Mouse (Mus musculus): ENCODE measurements around the gene Foxc2.
A peak's percentile ranks its signal among the peaks of the same experiment; 100 is the strongest.
"Not testable (repeated sequence)": the region's sequence is repeated elsewhere in the genome, so short reads cannot be mapped to it uniquely, and the experiment has no call there.

Gene Foxc2

DNA sequence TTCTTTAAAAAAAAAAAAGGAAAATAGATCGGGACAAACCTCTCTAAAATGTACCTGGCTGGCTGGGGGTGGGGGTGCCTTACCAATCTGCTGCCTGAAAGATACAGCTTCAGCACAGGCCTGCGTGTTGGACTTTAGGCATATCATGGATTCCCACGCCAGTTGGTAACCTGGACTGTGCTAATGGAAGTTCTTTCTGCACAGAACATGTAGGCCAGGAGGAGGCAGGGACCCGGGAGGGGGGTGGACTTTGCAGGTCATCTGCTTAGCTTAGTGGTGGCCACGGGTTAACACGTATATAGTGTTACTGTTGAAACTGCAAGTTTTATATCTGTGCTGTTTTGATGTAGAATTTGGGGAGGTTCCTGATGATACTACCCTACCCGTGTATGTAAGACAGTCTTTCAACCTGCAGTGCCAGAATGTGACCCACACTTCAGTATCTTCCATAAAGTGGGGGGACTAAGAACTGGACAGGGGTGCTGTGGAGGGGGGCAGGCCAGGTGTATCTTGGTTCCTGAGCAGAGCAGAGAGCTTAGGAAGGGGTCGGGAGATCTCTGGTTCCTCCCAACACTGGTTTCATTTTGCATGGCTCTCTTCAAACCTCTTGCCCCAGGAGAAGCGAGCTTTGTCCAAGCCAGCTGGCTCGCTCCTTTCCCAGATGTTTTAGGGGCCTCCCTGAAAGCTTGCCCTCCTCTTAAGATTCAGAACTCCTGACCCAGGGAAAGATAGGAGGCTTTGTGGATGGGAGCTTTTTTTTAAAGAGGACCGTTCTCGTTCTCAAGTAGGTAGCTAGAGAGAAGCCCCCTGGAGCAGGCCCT, 3.9 kb downstream of the Foxc2 start:
- no peak for DNase-seq (ENCODE audit: low spot score in 2 of 2)

DNA sequence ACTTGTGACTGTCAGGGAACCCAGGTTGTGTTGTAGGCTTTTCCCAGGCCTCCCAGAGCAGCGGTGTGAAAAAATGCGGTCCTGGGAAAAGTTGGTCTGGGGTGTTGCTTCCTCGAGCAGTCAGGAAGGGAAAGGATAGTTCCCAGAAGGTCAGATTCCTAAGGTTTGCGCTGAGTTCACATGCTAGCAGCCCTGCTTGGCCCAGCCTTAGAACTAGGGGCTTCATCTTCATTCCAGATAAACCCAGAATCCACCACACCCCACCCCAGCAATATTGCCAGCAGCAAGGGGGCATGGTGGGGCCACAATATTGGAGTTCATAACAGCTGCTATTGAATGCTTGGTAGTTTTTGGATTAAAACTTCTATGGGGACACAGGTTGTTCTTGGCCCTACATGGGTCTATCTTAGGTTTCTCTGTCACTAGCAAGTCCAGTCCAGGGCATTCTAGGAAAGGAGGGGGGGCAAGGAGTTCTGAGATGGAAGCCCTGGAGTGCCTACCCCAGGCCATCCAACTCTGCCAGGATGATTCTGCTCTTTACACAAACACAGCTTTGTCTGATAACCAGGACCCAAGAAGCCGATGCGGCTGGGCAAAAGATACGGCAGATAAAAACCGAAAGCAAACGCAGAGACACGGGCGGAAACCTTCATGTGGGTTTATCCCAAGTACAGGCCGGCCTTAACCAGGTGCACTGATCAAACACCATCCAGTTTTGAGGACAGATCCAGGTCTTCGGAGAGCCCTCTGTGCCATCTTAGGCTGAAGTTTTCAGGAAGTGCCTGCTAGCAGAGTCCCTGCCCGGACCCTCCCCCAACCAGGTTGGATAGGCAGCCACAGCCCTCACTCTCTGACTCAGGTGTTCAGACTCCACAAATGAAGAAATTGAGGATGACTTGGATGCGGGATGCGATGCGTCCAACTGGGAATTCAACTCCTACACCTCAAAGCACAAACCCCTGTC, 4.8 kb downstream of the Foxc2 start:
- no peak for DNase-seq (ENCODE audit: low spot score in 2 of 2)

DNA sequence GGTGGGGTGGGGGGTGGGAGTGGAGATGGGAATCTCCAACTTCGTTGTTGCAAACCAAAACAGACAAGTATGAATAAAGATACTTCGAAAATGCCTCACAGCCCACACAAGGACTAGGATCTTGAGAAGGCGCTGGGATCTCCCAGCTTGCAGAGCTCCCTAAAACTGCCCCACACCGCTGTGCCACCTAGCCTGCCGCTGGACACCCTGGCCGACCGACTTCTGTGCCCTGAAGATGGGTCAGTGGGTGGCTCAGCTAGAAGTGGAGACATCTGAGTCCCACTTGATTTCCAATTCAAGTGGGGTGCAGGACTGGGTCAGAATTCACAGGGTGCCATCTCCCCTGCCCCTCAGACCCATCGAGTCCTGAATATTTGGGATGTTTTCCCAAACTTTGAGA, 5.7 kb downstream of the Foxc2 start:
- no peak for DNase-seq (ENCODE audit: low spot score in 2 of 2)

DNA sequence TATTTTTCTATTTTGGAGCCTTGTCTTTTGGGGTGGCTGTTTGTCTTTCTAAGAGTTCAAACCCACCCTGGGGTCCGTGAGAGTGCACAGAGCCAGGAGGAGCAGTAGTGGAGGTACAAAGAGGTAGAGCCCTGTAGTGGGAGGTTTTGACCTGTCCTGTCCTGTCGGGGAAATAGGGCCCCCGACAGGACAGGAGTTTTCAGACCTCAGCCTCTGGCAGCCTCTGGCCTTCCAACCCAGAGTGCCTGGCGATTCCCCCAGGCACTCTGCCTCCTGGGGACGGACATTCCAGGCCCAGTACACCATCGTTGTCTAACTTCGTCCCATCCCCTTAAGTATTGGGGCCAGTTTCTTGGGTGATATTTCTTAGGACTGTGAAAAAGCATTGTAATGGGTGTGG, 6.4 kb downstream of the Foxc2 start:
- no peak for DNase-seq (ENCODE audit: low spot score in 2 of 2)

DNA sequence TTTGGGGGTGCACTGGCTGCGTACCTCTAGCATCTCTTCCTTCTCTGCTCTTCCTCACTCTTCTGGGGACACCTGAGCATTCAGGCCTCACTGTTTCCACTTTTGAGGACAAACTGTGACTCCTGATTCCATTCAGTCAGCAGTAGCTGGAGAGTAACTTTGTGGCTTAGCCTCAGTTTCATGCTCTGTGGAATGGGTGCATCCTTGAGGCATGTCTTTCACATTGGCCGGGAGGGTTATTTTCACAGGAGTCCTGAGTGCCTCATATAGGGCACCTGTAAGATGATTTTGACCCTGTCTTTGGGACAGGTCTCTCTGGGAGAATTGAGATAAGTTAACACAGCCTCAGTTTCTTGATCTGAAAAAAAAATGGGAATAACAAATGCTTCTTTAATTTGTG, 7.1 kb downstream of the Foxc2 start:
- no peak for DNase-seq (ENCODE audit: low spot score in 2 of 2)

DNA sequence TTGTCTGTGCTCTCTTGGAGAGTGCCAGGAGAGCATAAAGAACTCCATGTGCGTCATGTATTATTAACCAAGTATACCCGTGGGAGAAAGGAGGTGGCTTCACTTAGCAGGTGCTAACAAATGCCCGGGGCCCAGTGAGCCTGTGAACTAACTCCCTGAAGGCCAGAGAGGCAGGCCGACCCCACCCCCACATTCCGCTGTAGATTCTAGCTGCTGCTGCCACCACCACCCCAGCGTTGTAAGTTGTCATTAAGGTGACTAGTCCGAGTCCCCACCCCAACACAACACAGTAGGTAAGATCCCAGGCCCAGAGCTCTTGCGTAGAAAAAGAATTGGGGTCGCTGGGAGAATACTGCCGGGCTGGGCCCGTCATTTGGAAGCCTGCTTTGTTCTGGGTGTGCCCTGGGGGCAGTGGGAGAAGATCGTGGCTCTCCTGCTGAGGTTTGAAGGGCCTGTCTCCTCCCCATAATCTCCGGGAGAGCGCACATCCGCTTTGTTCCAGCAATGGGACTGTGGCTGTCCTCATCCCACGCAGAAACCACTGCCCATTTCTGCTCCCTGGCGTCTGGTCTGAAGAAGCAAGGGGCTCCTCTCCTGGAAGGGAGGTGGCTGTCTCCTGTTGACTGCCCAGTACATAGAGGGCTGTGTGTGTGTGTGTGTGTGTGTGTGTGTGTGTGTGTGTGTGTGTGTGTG, 8.7 kb downstream of the Foxc2 start:
- DNase-seq (ENCODE audit: low spot score in 2 of 2), result no peak

DNA sequence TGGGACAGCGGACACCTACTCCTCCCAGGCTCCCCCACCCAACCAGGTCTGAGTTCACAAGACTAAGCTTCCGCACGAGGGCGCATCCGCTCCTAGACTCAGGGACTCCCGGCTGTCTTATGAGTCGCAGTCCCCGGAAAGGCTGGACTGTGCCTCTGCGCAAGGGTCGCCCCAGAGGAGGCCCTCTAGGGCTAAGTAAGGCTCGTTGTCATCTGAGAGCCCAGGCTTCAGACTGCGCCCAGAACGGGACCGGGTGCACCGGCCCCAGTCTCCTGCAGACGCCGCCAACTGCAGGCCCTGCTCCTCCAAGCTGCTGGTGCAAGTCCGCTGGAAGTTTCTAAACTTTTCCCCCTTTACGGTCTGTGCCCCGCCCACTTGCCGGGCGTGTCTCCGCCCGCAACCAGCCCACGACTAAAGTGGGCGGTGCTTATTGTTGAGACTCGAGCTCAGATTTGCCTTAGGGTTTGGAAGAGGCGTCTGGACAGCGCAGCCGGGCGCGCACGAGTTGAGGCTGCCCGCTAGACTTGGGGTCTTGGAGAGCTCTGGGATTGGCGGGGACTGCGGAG, 9.4 kb downstream of the Foxc2 start:
- DNase-seq (ENCODE audit: low spot score in 2 of 2), result peak; percentile 23 to 27

DNA sequence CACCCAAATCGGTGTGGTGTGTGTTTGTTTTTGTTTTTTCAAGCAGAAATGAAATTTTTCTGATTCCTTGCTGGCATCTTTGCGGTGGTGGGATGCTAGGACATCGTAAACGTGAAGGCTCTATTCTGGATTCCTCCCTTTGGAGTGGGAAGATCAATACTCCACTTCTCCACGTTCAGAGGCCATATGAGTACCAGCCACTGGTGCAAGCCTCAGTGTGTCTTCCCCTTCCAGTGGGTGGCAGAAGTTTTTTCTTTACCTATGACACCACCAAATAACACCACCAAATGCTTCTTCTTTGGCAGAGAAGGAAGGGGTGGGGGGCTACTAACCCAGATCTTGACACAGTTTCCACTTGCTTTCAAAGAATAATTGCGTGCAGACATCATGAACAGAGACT, 10.2 kb downstream of the Foxc2 start:
- no peak for DNase-seq (ENCODE audit: low spot score in 2 of 2)

DNA sequence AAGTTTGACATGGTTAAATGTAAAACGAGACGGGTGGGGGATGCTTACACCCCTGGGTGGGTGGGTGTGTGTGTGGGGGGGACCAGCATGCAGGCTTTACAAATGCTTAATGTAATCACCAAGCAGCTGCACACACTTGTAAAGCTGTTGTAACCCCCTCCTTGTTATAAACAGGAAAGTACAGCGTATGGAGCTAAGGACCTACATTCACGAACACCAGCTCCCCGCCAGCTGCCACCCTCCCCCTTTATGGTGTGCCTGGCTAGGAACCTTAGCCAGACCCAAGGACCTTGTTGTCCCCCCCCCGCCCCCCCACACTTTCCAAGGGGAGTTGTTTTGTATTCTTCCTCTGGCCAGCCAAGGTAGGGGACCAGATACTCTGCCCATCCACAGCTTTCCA, 10.7 kb downstream of the Foxc2 start:
- DNase-seq (ENCODE audit: low spot score in 2 of 2), result no peak

DNA sequence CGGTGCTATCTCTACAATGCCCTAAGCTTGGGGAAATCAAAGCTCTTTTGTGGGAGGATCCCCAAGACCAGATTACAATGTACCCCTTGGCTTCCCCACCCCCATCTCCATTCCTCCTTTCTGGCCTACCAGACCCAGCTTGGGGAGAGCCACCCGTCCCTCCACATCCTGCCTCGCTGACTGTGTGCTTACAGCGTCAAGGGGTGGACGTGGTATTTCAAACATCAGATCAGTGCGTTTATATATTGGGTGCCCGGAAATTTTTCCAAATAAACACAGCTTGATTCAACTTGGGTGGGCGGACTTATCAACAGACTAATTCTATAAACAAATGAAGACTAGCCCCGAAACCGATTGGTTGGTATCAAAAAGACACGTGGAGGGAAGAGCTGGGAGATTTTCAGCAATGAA, 11.3 kb downstream of the Foxc2 start:
- DNase-seq (ENCODE audit: low spot score in 2 of 2), result no peak

DNA sequence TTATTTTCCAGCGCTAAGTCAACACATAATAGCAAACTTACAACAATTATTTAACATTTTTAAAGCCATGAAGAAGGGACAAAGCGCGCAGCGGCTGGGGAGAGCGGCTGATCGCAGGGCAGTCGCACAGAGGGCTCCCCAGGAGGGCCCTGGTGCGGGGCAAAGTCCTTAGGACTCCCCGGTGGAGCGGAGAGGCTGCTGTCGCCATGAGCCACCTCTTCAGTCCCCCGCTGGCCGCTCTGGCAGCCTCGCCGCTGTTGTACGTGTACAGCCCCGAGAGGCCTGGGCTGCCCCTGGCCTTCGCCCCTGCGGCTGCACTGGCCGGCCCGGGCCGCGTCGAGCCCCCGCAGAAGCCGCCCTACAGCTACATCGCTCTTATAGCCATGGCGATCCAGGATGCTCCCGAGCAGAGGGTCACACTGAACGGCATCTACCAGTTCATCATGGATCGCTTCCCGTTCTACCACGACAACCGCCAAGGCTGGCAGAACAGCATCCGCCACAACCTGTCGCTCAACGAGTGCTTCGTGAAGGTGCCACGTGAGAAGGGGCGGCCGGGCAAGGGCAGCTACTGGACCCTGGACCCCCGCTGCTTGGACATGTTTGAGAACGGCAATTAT, 11.9 kb downstream of the Foxc2 start, which contains the start of gene Foxl1:
Foxl1 (plus strand) TSS at position 185 of the 620 bp plus-strand sequence.
- DNase-seq (ENCODE audit: low spot score in 2 of 2), result no peak

DNA sequence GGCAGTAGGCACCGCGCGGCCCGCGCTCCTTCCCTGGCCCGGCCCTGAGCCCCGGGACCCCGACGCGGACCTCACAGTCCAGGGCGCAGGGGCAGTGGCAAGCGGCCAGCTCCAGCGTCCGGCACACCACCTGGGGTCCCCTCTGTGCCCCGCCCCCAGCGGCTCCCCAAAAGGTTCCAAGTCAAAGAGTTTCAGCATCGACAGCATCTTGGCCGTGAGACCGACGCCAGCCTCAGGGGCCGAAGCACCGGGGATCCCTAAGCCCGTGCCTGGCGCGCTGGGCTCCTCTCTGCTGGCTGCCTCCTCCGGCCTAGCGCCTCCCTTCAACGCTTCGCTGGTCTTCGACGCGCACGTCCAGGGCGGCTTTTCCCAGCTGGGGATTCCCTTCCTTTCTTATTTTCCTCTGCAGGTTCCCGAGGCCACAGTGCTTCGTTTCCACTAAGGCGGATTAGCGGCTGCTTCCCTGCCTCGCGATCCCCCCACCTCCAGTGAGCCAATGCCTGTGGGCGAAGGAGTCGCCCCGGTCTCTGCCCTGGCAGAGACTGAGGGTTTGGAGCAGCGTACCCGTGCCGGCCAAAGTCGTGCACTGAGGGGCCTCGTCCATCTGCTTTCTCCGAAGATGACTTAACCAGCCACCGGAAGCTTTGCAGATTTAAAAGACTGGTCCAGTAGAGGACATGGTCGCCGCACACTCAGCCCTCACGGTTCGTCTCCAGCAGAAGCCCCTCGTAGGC, 12.7 kb downstream of the Foxc2 start:
- no peak for DNase-seq (ENCODE audit: low spot score in 2 of 2)

DNA sequence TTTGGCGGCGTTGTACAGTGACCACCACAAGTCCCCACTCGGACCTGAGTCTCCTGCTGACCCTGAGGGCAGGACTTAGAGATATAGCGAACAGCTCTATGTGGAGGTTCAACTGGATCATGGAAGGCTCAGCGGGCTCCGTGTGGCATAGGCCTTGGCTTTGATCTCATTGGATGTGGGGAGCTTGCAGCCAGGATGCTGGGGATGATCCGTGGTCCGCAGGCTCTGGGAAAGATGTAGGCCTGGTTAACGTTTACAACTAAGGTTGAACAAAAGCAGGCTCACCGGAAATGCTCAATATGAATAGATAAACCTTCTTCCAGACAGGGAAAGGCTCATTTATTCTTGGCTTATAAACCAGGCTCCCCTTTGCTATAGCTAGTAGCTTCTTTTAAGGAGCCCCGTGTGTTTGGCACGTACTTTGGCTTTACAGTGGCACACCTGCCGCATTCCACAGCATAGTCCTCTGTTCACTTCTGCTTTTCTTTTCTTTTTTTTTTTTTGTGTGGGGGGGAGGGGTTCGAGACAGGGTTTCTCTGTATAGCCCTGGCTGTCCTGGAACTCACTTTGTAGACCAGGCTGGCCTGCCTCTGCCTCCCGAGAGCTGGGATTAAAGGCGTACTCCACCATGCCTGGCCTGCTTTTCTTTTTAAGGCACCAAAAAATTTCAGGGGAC, 13.4 kb downstream of the Foxc2 start:
- DNase-seq (ENCODE audit: low spot score in 2 of 2), result no peak

DNA sequence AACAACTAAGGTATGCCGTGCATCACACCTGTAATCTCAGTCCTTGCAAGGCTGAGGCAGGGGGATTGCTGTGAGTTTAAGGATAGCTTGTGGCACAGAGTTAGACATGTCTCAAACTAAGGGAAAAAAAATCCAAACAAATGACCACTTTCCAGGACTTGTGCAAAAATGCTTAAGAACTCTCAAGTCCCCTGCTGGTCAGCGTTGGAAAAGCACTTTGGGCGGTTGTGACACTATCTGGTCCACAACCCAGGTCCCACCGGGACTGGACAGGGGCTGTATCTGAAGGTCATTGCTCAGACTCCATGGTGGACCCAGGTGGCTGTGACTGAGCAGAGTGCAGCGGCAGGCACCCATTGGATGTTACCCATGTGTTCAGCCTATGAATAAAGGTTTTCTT, 14.6 kb downstream of the Foxc2 start:
- DNase-seq (ENCODE audit: low spot score in 2 of 2), result no peak

DNA sequence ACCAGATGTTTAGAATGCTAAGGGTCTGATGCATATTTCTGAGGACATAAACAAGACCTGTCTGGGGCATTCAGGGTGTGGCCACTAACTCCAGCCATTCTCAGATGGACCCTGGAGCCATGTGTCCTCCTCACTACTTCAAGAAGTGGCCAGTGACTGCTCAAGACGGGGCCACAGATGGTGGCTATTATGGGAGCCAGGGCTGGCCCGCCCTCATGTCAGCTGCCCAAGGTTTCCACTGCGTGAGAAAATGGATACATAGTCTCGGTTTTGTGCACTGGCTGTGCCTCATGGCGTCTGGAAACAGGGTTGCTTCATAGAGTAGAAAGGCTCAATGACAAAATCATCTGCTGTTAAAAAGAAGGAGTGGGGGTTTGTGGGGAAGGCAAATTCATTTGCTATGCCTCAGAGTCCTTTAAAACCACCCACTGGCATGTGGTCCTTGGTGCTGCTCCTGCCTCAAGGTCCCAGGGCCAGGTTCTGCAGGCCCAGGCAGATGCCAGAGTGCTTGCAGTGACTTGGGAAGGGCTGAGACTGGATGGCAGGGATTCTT, 17.1 kb downstream of the Foxc2 start:
- DNase-seq (ENCODE audit: low spot score in 2 of 2), result no peak

DNA sequence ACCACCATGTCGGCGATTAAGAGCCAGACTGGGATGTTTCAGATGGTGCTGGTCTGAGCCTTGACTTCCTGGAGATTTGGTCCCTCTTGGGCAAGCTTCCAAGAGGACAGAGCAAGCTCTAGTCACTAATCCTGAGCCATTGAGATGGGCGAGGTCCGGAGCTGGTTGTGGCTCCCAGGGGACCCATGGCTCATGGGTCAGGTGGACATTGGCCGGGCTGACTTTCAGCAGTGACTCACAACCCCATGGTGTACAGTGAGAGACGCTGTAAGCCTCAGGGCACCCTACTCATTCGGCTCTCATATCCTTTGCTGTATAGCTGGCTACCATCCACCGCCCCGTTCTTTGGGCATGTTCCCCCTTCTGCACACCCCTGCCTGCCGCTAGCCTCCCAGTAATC, 18.1 kb downstream of the Foxc2 start:
- DNase-seq (ENCODE audit: low spot score in 2 of 2), result no peak

DNA sequence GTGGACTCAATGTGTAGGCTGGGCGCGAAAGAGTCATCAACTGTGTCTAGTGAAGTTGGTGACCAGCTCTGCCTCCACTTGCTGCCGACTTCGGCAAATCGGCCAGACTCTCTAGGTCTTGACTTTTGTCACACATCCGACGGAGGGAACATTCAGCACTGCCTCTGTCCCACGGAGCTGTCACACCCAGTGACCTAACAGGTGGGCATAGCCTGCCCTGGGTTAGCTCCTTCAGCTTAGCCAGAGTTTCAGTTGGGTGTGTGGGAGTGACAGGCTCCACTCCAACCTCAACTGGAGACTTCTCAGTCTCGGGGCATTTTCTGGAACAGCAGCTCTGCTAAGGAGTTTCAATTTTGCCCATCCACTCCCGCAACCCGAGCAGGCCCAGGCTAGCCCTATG, 18.5 kb downstream of the Foxc2 start:
- no peak for DNase-seq (ENCODE audit: low spot score in 2 of 2)

DNA sequence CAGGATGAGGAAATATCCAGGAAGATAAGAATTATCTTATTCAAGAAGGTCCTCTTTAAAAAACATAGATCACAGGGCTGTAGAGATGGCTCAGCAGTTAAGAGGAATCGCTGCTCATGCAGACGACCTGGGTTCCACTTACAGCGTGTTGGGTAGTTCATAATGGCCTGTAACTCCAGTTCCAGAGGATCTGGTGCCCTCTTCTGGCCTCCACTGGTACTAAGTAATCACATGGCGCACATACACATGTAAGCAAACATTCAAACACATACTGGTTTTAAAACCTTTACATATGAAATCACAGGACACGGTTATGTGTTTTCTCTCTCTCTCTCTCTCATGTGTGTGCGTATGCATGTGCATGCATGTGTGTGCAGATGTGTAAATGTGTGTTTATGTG, 20.9 kb downstream of the Foxc2 start:
- DNase-seq (ENCODE audit: low spot score in 2 of 2), result no peak

DNA sequence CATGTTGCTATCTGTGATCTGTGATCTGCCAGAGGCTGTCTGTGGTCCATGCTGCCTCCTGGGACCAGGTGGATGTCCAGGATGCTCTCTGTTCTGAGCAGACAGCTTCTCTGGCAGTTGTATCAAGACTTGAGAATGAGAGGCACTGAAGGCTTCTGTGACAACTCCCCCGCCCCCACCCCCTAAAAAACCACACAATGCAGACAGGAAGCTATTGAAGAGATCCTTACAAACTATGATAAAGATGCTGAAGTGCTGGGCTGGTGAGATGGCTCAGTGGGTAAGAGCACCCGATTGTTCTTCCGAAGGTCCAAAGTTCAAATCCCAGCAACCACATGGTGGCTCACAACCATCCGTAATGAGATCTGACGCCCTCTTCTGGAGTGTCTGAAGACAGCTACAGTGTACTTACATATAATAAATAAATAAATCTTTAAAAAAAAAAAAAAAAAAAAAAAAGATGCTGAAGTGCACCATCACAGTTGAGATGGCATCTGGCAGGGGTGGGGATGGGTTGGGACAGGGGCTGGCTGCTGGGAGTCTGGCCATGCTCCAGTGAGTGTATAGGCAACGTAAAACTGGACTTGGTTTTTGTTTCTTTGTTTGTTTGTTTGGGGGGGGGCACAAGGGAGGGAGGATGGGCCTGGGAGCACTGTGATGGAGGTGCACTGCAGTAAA, 29.6 kb downstream of the Foxc2 start:
- not testable (repeated sequence) for DNase-seq (ENCODE audit: low spot score in 2 of 2)

Measured in right cerebral cortex, postnatal 36 days (tissue).